Mouse (Mus musculus) bone marrow macrophage, adult 2 months (primary cell): ENCODE results near the gene Magohb. TPM values are rescaled to one million over a fixed set of nuclear protein-coding genes. Genes with fewer than 3 reads are reported as not detected.

Experiments used
- H3K27ac ChIP-seq: 2 replicates; pipeline ENCODE4 v1.5.1; 2012; ENCODE audit warnings: low read depth, low read length; ENCODE audit not compliant: insufficient read depth
- H3K4me1 ChIP-seq: 2 replicates; pipeline ENCODE4 v1.6.1; 2012; ENCODE audit warnings: low read length; ENCODE audit not compliant: control insufficient read depth, insufficient read depth
- H3K4me3 ChIP-seq: 2 replicates; pipeline ENCODE4 v1.5.1; 2012; ENCODE audit warnings: mild to moderate bottlenecking, low read length, moderate library complexity; ENCODE audit not compliant: insufficient read depth
- CTCF ChIP-seq: IDR thresholded peaks from 2 replicates; pipeline ENCODE4 v1.5.1; 2012; ENCODE audit warnings: low read depth, mild to moderate bottlenecking, low read length, moderate library complexity
- POLR2A ChIP-seq: IDR thresholded peaks from 2 replicates; pipeline ENCODE4 v1.6.1; 2012; ENCODE audit warnings: mild to moderate bottlenecking, low read depth, low read length, borderline replicate concordance
- polyA plus RNA-seq: library from polyadenylated mRNA; stranded (reverse); fragments of >200 nt; gene quantifications from 2 replicates; pipeline ENCODE4 v1.2.4, GENCODE M21; 2012; ENCODE audit not compliant: missing spikeins, insufficient read depth, insufficient read length

The Magohb gene
- polyA plus RNA-seq = 9.1 and 12.2 TPM in 2 replicates

DNA sequence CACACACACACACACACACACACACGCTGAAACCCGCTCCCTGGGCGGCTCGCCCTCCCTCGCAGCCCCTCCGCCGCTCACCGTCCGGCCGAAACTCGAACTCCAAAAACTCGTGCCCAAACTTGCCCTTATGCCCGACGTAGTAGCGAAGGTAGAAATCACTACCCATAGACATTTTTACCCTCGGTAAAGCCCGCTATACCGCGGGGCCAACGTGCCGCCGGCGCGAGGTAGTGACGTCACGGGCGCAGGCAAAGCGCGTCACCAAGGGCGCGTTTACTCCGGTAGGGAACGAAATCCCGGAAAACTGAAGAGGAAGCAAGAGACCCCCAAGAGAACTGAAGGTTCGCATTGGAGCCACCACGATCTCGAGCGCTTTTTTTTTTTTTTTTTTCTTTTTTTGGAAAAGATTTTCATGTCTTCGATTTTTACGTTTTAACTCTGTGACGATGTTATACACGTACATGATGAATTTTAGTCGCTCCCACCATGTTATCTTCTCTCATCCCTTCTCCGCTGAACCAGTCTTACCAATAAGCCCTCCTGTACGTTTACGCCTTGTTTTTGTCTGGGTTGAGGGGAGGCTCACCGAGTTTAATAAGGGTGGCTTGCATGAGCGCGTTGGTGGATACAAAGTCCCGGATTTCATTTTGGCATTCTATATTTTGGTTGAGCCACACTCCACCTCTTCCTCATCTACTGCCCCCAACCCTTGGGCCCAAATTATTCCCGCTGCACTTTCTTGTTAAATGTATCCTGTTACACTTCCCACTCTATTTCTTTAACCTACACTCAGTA is at the start of gene Magohb:
Magohb (minus strand) TSS at position 254 of the 798 bp plus-strand sequence.
- H3K27ac ChIP-seq = no peak within 1 kb of the TSS
- H3K4me1 ChIP-seq = peaks cover 8% of the 10 kb centered on the region
- no peak for TF ChIP-seq CTCF
- TF ChIP-seq POLR2A = no peak
- peak within 1 kb of the TSS; percentile 85 for H3K4me3 ChIP-seq

DNA sequence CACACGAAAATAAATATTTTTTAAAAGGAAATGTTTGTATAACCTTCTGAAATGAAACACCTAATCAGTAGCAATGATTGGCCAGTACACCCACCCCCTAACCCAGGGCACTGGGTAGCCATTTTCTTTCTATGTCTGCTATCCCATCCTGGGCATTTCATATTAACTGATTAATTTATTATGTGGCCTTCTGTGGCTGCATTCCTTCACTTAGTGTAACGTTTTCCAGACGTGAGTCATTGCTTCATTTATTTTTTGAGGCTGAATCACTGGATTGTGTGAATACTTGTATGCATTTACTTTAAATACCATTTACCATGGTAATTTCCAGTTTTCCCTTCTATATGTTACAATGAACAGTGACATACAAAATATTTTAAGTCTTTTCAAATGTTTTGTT is 47.0 kb upstream of the Magohb start:
- no peaks in the 10 kb centered on the region for H3K4me1 ChIP-seq
- TF ChIP-seq CTCF (no peak), POLR2A (no peak)
- no peak overlapping the region for H3K27ac ChIP-seq
- no peak overlapping the region for H3K4me3 ChIP-seq

DNA sequence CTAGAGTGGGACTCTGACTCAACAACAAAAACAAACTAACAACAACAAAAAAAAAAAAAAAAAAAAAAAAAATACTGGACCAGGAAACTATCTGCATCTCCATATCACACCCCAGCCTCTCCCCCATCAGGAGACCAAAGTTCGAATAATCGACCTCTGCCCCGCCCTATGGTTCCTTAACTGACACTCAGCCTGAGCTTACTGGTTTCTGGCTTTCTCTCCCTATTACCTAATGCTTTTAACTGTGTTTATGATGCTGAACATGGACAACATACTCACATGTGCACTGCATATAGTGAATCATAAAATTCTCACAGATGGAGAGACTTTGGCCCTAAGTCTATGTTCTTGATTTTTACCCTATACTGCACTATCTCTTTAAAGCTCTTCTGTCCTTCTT is 46.3 kb upstream of the Magohb start:
- no peak overlapping the region for H3K4me3 ChIP-seq
- no peaks in the 10 kb centered on the region for H3K4me1 ChIP-seq
- no peak overlapping the region for H3K27ac ChIP-seq
- no peak for TF ChIP-seq POLR2A
- no peak for TF ChIP-seq CTCF

DNA sequence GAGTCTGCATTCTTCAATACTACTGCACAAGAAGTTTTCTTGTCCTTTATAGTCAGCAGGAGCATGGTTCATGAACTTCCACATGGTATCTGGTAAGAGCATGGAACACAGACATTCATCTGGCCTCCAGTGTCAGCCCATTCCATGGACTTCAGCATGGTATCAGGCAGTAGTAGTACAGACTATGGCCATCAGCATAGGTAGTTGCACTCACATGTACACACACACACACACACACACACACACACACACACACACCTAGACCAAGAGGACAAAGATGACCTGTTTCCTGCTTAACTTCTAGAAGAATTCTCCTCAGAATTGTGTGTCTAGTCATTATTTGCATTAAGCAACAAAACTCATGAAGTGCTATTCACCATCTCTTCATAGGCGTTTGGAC is 45.7 kb upstream of the Magohb start:
- TF ChIP-seq CTCF (no peak), POLR2A (no peak)
- Histone ChIP-seq H3K4me1 (no peaks in the 10 kb centered on the region), H3K4me3 (no peak overlapping the region), H3K27ac (no peak overlapping the region)

GRCm38 (mm10) chr6:131327076-131327475 is 34.0 kb upstream of the Magohb start:
- TF ChIP-seq CTCF (no peak), POLR2A (no peak)
- Histone ChIP-seq H3K4me3 (no peak overlapping the region), H3K4me1 (no peaks in the 10 kb centered on the region), H3K27ac (no peak overlapping the region)

GRCm38 (mm10) chr6:131321854-131322639 is 29.0 kb upstream of the Magohb start:
- no peak for TF ChIP-seq POLR2A
- no peak for TF ChIP-seq CTCF
- H3K4me1 ChIP-seq = no peaks in the 10 kb centered on the region
- H3K4me3 ChIP-seq = no peak overlapping the region
- no peak overlapping the region for H3K27ac ChIP-seq

GRCm38 (mm10) chr6:131316155-131317101 is 23.4 kb upstream of the Magohb start:
- no peak overlapping the region for H3K27ac ChIP-seq
- no peaks in the 10 kb centered on the region for H3K4me1 ChIP-seq
- no peak overlapping the region for H3K4me3 ChIP-seq
- TF ChIP-seq CTCF (no peak), POLR2A (no peak)

DNA sequence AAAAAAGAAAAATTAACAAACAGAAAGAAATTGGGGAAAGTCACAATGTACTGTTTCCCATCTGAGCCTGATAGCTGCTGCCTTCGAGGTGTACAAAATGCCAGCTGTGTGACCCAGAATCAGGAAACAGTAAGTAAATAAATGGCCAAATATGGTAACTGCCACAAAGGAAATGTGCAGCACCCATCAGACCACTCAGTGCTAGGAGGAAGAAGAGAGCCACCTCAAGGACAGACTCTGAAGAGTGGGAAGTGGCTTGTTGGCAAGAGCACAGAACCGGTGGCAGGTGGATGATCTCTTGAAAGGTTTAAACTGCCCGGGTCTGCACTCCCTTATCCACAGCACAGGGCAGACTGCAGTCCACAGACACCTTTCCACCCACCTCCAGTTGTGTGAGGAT is 15.0 kb upstream of the Magohb start:
- H3K4me3 ChIP-seq = no peak overlapping the region
- TF ChIP-seq CTCF (no peak), POLR2A (no peak)
- no peak overlapping the region for H3K27ac ChIP-seq
- H3K4me1 ChIP-seq = no peaks in the 10 kb centered on the region

DNA sequence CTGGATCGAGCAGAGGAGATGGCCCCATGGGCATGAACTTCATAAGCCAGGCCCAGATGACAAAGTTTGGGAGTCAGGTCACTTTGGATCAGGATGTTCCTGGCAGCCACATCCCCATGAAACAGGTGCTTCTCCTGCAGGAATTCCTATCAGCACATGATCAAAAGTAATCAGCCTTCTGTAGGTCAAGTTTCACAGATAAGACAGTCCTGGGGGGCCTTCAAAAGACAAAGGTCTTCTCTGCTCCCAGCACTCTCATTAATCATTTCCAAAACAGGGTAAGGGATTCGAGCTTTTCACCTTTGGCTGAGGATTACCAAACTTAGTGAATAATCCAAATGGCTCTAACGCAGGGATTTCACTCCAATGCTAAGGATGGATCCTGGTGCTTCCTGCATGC is 11.7 kb upstream of the Magohb start:
- TF ChIP-seq CTCF = no peak
- TF ChIP-seq POLR2A = no peak
- Histone ChIP-seq H3K4me3 (no peak overlapping the region), H3K4me1 (no peaks in the 10 kb centered on the region), H3K27ac (no peak overlapping the region)
